22 mouse cellular contexts compared by ENCODE assay signal in the genomic region with DNA sequence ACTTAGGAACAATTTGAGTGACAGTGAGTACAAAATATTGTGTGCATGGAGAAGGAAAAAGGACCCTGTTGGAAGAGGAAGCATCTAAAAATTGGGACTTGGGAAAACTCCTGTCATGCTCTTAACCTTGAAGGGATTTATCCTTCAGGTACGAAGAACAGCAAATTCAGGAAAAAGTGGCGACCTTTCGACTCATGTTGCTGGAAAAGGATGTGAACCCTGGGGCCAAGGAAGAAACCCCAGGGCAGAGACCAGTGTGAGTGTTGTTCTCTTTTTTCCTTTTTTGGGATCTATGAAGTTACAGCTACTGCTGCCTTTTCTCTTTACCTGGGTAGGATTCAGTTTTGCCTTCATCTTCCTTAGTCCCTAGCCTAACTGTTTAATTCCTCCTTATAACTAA. TPM values are rescaled to one million over a fixed set of nuclear protein-coding genes. Genes with fewer than 3 reads are reported as not detected.
"Had no signal": no experiment of that assay in that cellular context is flagged by ENCODE, and none has a peak within 500 bp of the region (broad histone marks: within the 10 kb centered on the region; RNA-seq: fewer than 3 reads in every experiment).

No protein-coding gene starts in this region.

- H3K4me2 ChIP-seq: lung, embryonic 15.5 days; midbrain, embryonic 11.5 days; midbrain, embryonic 15.5 days; neural tube, embryonic 12.5 days had no signal

- ATAC-seq: lung, postnatal 0 days; midbrain, embryonic 13.5 days; midbrain, embryonic 15.5 days had no signal

- H3K9ac ChIP-seq: lung, embryonic 15.5 days; midbrain, embryonic 13.5 days; midbrain, embryonic 15.5 days; neural tube, embryonic 12.5 days had no signal

- H3K27me3 ChIP-seq: lung, embryonic 15.5 days; megakaryocyte, embryonic 14.5 days; midbrain, embryonic 13.5 days; midbrain, embryonic 15.5 days; neural tube, embryonic 12.5 days had no signal

- H3K4me3 ChIP-seq: lung, embryonic 15.5 days; megakaryocyte, embryonic 14.5 days; midbrain, embryonic 13.5 days; midbrain, embryonic 15.5 days; neural tube, embryonic 12.5 days had no signal

- H3K27ac ChIP-seq: lung, embryonic 15.5 days; macrophage; midbrain, embryonic 13.5 days; midbrain, embryonic 15.5 days; neural tube, embryonic 12.5 days had no signal

- H3K9me3 ChIP-seq: lung, embryonic 15.5 days; megakaryocyte, embryonic 14.5 days; midbrain, embryonic 13.5 days; midbrain, embryonic 15.5 days; neural tube, embryonic 12.5 days had no signal

- DNase-seq: lung, adult 2 months; lung, postnatal 14 days; lung, postnatal 36 days; retina, postnatal 1 day; right cerebral cortex, adult 18-20 months; right cerebral cortex, postnatal 25 days; right cerebral cortex, postnatal 4 days; spleen, adult 18-20 months; thymus, adult 18-20 months; thymus, postnatal 14 days; thymus, postnatal 36 days had no signal

RNA-seq across cellular contexts. Expression of a gene that starts 27.9 kb away (rescaled TPM):
- polyA plus RNA-seq: lung, adult 2 months; lung, postnatal 0 days; macrophage; midbrain, postnatal 0 days; neural tube, embryonic 12.5 days; neural tube, embryonic 14.5 days; stomach, embryonic 14.5 days had no signal

RNA-seq across cellular contexts. Expression of a gene that starts 35.7 kb away (rescaled TPM):
- polyA plus RNA-seq: lung, adult 2 months; lung, embryonic 15.5 days; lung, postnatal 0 days; macrophage; midbrain, embryonic 11.5 days; midbrain, embryonic 13.5 days; midbrain, embryonic 15.5 days; neural tube, embryonic 12.5 days; neural tube, embryonic 14.5 days had no signal
